Mouse (Mus musculus): Measurements from ENCODE around the gene Pias3. TPM values are rescaled to one million over a fixed set of nuclear protein-coding genes. Genes with fewer than 3 reads are reported as not detected.

The Pias3 gene
- 24.3 and 35.9 TPM in 2 replicates for polyA plus RNA-seq (2015; fragmentation: Nextera tagmentation; extraction: Ambion mirVana)

GRCm38 (mm10) chr3:96696198-96696765 lies at the start of gene Pias3:
Gene Pias3 (plus strand): TSS chr3:96696384.

GRCm38 (mm10) chr3:96669727-96670468 lies 26.3 kb upstream of the Pias3 start, which contains the start of gene Ankrd35:
Gene Ankrd35 (plus strand): TSS chr3:96670131.

GRCm38 (mm10) chr3:96707903-96708683 lies 11.9 kb downstream of the Pias3 start, which contains the start of gene Nudt17:
Gene Nudt17 (minus strand): TSS chr3:96708562.

GRCm38 (mm10) chr3:96727343-96727827 lies 31.2 kb downstream of the Pias3 start, which contains the start of the genes Polr3c and Rnf115:
Gene Polr3c (minus strand): TSS chr3:96727628.
Gene Rnf115 (plus strand): TSS chr3:96727664.

Other genes with a start within 250 kb of the Pias3 start
- not detected in 2 replicates for gene BC107364, start 244.1 kb upstream of the Pias3 start, polyA plus RNA-seq (2015; fragmentation: Nextera tagmentation; extraction: Ambion mirVana)
- gene Hfe2, start 171.2 kb upstream of the Pias3 start, polyA plus RNA-seq (2015; fragmentation: Nextera tagmentation; extraction: Ambion mirVana): 0.88 and 1.3 TPM in 2 replicates
- 428 and 484 TPM in 2 replicates for gene Txnip, start 138.4 kb upstream of the Pias3 start, polyA plus RNA-seq (2015; fragmentation: Nextera tagmentation; extraction: Ambion mirVana)
- 0.54 and 0.76 TPM in 2 replicates for gene Gm16253, start 119.4 kb upstream of the Pias3 start, polyA plus RNA-seq (2015; fragmentation: Nextera tagmentation; extraction: Ambion mirVana)
- 34.6 and 48.1 TPM in 2 replicates for gene Polr3gl, start 102.2 kb upstream of the Pias3 start, polyA plus RNA-seq (2015; fragmentation: Nextera tagmentation; extraction: Ambion mirVana)
- gene Ankrd34a, start 99.7 kb upstream of the Pias3 start, polyA plus RNA-seq (2015; fragmentation: Nextera tagmentation; extraction: Ambion mirVana): 1.1 and 1.6 TPM in 2 replicates
- gene Lix1l, start 95.2 kb upstream of the Pias3 start, polyA plus RNA-seq (2015; fragmentation: Nextera tagmentation; extraction: Ambion mirVana): 6.3 and 7.1 TPM in 2 replicates
- 66.6 and 83.3 TPM in 2 replicates for gene Rbm8a, start 66.5 kb upstream of the Pias3 start, polyA plus RNA-seq (2015; fragmentation: Nextera tagmentation; extraction: Ambion mirVana)
- gene Pex11b, start 61.0 kb upstream of the Pias3 start, polyA plus RNA-seq (2015; fragmentation: Nextera tagmentation; extraction: Ambion mirVana): 55.1 and 71.8 TPM in 2 replicates
- 0.06 TPM in 1 of 2 replicates, not detected in the other for gene Gm42957, start 60.9 kb upstream of the Pias3 start, polyA plus RNA-seq (2015; fragmentation: Nextera tagmentation; extraction: Ambion mirVana)
- 0.84 and 1.3 TPM in 2 replicates for gene Itga10, start 50.8 kb upstream of the Pias3 start, polyA plus RNA-seq (2015; fragmentation: Nextera tagmentation; extraction: Ambion mirVana)
- gene Ankrd35, start 26.3 kb upstream of the Pias3 start, polyA plus RNA-seq (2015; fragmentation: Nextera tagmentation; extraction: Ambion mirVana): 1.5 and 2.2 TPM in 2 replicates
- 5.5 and 10.6 TPM in 2 replicates for gene Nudt17, start 12.2 kb downstream of the Pias3 start, polyA plus RNA-seq (2015; fragmentation: Nextera tagmentation; extraction: Ambion mirVana)
- 21.9 and 26.0 TPM in 2 replicates for gene Polr3c, start 31.2 kb downstream of the Pias3 start, polyA plus RNA-seq (2015; fragmentation: Nextera tagmentation; extraction: Ambion mirVana)
- gene Rnf115, start 31.3 kb downstream of the Pias3 start, polyA plus RNA-seq (2015; fragmentation: Nextera tagmentation; extraction: Ambion mirVana): 36.9 and 51.1 TPM in 2 replicates
- 1.8 and 2.4 TPM in 2 replicates for gene Pdzk1, start 132.9 kb downstream of the Pias3 start, polyA plus RNA-seq (2015; fragmentation: Nextera tagmentation; extraction: Ambion mirVana)
- gene Cd160, start 133.0 kb downstream of the Pias3 start, polyA plus RNA-seq (2015; fragmentation: Nextera tagmentation; extraction: Ambion mirVana): 0.06 and 0.15 TPM in 2 replicates
- gene Gja5, start 208.3 kb downstream of the Pias3 start, polyA plus RNA-seq (2015; fragmentation: Nextera tagmentation; extraction: Ambion mirVana): 1.6 and 1.7 TPM in 2 replicates
- 28.3 and 36.6 TPM in 2 replicates for gene Gpr89, start 209.0 kb downstream of the Pias3 start, polyA plus RNA-seq (2015; fragmentation: Nextera tagmentation; extraction: Ambion mirVana)
- gene Gja8, start 229.6 kb downstream of the Pias3 start, polyA plus RNA-seq (2015; fragmentation: Nextera tagmentation; extraction: Ambion mirVana): 0.02 and 0.03 TPM in 2 replicates

Measured in adrenal gland, postnatal 0 days (tissue).